Mouse (Mus musculus) T-cell, adult 2 months (primary cell): Measurements from ENCODE around the gene Fibin.

ENCODE experiments used
- DNase-seq: peaks from one replicate; pipeline ENCODE4 v3.0.0; 2022; ENCODE audit warnings: low spot score

The Fibin gene

GRCm38 (mm10) chr2:110314074-110314473, 48.9 kb downstream of the Fibin start:
- DNase-seq: no peak

- DNase-seq: no peak
These were observed 49.6 kb downstream of the Fibin start for GRCm38 (mm10) chr2:110313305-110313824.
